Mouse (Mus musculus): ENCODE measurements around the gene Ube2j2. TPM values are rescaled to one million over a fixed set of nuclear protein-coding genes. Genes with fewer than 3 reads are reported as not detected.

The Ube2j2 gene
- total and polyA plus RNA-seq, 3 experiments: 121 to 172 TPM; not detected in 1

GRCm38 (mm10) chr4:155991908-155992230 lies 48.2 kb downstream of the Ube2j2 start:
- peaks cover 7 to 39% of the 10 kb centered on the region in 2 experiments for H3K4me1 ChIP-seq (ENCODE audit: control insufficient read depth in 1 of 2, insufficient read depth in 2 of 2, low read length in 2 of 2)
- TF ChIP-seq SIN3A (IDR thresholded peaks at IDR 0.05; ENCODE audit: low read length): no peak
- TF ChIP-seq MAZ (IDR thresholded peaks at IDR 0.05; ENCODE audit: low read depth, low read length): no peak
- TF ChIP-seq UBTF (IDR thresholded peaks at IDR 0.05; ENCODE audit: borderline replicate concordance, insufficient read depth, low read depth, low read length): no peak
- TF ChIP-seq ZMIZ1 (IDR thresholded peaks at IDR 0.05; ENCODE audit: low read depth, low read length): no peak
- TF ChIP-seq POLR2A (IDR thresholded peaks at IDR 0.05; ENCODE audit: control insufficient read depth in 1 of 2, insufficient read depth in 1 of 2, low read depth in 1 of 2, low read length in 2 of 2, poor library complexity in 1 of 2): no peak
- no peak for TF ChIP-seq MAX (IDR thresholded peaks at IDR 0.05; ENCODE audit: low read length)
- no peak for TF ChIP-seq TBP (IDR thresholded peaks at IDR 0.05; ENCODE audit: low read depth, low read length)

DNA sequence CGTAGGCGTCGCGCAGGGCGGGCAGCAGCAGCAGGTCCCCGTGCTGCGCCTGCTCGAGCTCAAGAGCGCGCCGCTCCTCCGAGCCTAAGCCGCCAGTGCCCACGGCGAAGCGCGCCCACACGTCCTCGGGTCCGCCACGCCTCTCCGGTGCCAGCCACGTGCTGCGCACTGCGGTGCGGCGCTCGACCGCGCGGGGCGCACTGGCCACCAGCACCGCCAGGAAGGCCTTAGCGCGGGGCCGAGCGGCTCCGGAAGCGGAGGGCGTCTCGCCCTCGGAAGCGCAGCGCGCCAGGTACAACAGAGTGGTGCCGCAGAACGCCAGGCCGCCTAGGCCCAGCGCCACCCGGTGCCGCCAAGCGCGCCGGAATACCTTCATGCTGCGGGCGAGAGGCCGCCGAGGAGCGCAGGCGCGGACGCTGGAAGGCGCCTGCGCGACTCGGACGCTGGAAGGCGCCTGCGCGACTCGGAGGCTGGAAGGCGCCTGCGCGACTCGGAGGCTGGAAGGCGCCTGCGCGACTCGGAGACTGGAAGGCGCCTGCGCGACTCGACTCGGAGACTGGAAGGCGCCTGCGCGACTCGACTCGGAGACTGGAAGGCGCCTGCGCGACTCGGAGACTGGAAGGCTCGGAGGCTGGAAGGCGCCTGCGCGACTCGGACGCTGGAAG lies 48.7 kb downstream of the Ube2j2 start, which contains the start of the genes B3galt6 and Sdf4:
Gene B3galt6, minus strand, starts transcription at position 409 of the 665 bp plus-strand sequence.
Gene Sdf4, plus strand, starts transcription at position 632 of the 665 bp plus-strand sequence.
- DNase-seq (ENCODE audit: low read depth, low spot score): peak; percentile 90
- TF ChIP-seq KAT2A (conservative IDR thresholded peaks at IDR 0.05; ENCODE audit: low read depth, low read length): no peak
- peak; percentile 33; the same call in 1 of the 2 replicates for TF ChIP-seq ZMIZ1 (IDR thresholded peaks at IDR 0.05; ENCODE audit: low read depth, low read length)
- TF ChIP-seq MAX (IDR thresholded peaks at IDR 0.05; ENCODE audit: low read length): peak; percentile 98
- peak; percentile 98 for TF ChIP-seq MXI1 (IDR thresholded peaks at IDR 0.05; ENCODE audit: low read depth, low read length)
- no peak for TF ChIP-seq POLR2AphosphoS2 (IDR thresholded peaks at IDR 0.05; ENCODE audit: low read length)
- TF ChIP-seq EP300 (IDR thresholded peaks at IDR 0.05; ENCODE audit: low read depth in 1 of 2, low read length in 2 of 2): no peak
- peak; percentile 97 for TF ChIP-seq MYC (IDR thresholded peaks at IDR 0.05; ENCODE audit: low read depth, low read length)
- TF ChIP-seq ELF1 (IDR thresholded peaks at IDR 0.05; ENCODE audit: low read depth, low read length): peak; percentile 12; the same call in 1 of the 2 replicates
- TF ChIP-seq ZKSCAN1 (IDR thresholded peaks at IDR 0.05; ENCODE audit: low read depth, low read length): no peak
- TF ChIP-seq TAL1 (IDR thresholded peaks at IDR 0.05; ENCODE audit: low read length): no peak
- TF ChIP-seq POLR2AphosphoS5 (IDR thresholded peaks at IDR 0.05; ENCODE audit: borderline replicate concordance, low read depth, low read length): 0 out of 2 replicates have a peak, but pooled peaks have one; percentile 35
- TF ChIP-seq ZNF384 (IDR thresholded peaks at IDR 0.05; ENCODE audit: low read depth, low read length): no peak
- TF ChIP-seq POLR2A (IDR thresholded peaks at IDR 0.05; ENCODE audit: control insufficient read depth in 1 of 2, insufficient read depth in 1 of 2, low read depth in 1 of 2, low read length in 2 of 2, poor library complexity in 1 of 2): peak; percentile 81 to 83
- no peak for TF ChIP-seq RAD21 (IDR thresholded peaks at IDR 0.05; ENCODE audit: low read depth, low read length)
- no peak; the same call in 1 of the 2 replicates for TF ChIP-seq ETS1 (IDR thresholded peaks at IDR 0.05; ENCODE audit: low read depth, low read length)
- no peak for TF ChIP-seq MAFK (IDR thresholded peaks at IDR 0.05; ENCODE audit: borderline replicate concordance, low read depth, low read length)
- TF ChIP-seq ZC3H11A (IDR thresholded peaks at IDR 0.05; ENCODE audit: low read depth, low read length): no peak
- TF ChIP-seq CHD2 (IDR thresholded peaks at IDR 0.05; ENCODE audit: low read length): no peak
- TF ChIP-seq CTCF (IDR thresholded peaks at IDR 0.05 in 2 of 3, conservative IDR thresholded peaks at IDR 0.05 in 1 of 3; ENCODE audit: control insufficient read depth in 1 of 3, insufficient read depth in 1 of 3, low read depth in 2 of 3, low read length in 3 of 3, poor library complexity in 1 of 3, severe bottlenecking in 1 of 3): peak in 2 of 3 experiments; percentile 45 to 66; a peak in 5 of 6 replicates
- TF ChIP-seq USF1 (IDR thresholded peaks at IDR 0.05; ENCODE audit: low read depth, low read length): peak; percentile 77
- TF ChIP-seq NELFE (IDR thresholded peaks at IDR 0.05; ENCODE audit: low read depth, low read length): peak; percentile 76
- TF ChIP-seq SIN3A (IDR thresholded peaks at IDR 0.05; ENCODE audit: low read length): peak; percentile 59
- TF ChIP-seq GABPA (IDR thresholded peaks at IDR 0.05; ENCODE audit: low read depth, low read length): no peak
- TF ChIP-seq TBP (IDR thresholded peaks at IDR 0.05; ENCODE audit: low read depth, low read length): no peak
- peak; percentile 62; the same call in 1 of the 2 replicates for TF ChIP-seq HCFC1 (IDR thresholded peaks at IDR 0.05; ENCODE audit: low read depth, low read length)
- peak; percentile 77 for TF ChIP-seq NRF1 (IDR thresholded peaks at IDR 0.05; ENCODE audit: insufficient read depth, low read depth, low read length, poor library complexity, severe bottlenecking)
- no peak for TF ChIP-seq MYB (IDR thresholded peaks at IDR 0.05; ENCODE audit: low read depth, low read length)
- TF ChIP-seq JUND (IDR thresholded peaks at IDR 0.05; ENCODE audit: low read depth, low read length): no peak
- H3K9ac ChIP-seq (ENCODE audit: control insufficient read depth, low read depth, low read length, poor library complexity, severe bottlenecking): peak within 1 kb of the TSS; percentile 99
- peaks cover 7 to 39% of the 10 kb centered on the region in 2 experiments for H3K4me1 ChIP-seq (ENCODE audit: control insufficient read depth in 1 of 2, insufficient read depth in 2 of 2, low read length in 2 of 2)
- H3K4me3 ChIP-seq (ENCODE audit: control insufficient read depth in 1 of 2, insufficient read depth in 1 of 2, low read depth in 2 of 2, low read length in 2 of 2): peak within 1 kb of the TSS; percentile 81 to 98
- no peaks in the 10 kb centered on the region for H3K27me3 ChIP-seq (ENCODE audit: control insufficient read depth in 1 of 2, insufficient read depth in 2 of 2, low read length in 2 of 2)
- peaks cover 7 to 38% of the 10 kb centered on the region in 2 experiments for H3K36me3 ChIP-seq (ENCODE audit: control insufficient read depth in 1 of 2, insufficient read depth in 2 of 2, low read length in 2 of 2)
- H3K79me2 ChIP-seq (ENCODE audit: control insufficient read depth, insufficient read depth, low read length, poor library complexity): peaks cover 51% of the 10 kb centered on the region
- peak within 1 kb of the TSS; percentile 97 for H3K27ac ChIP-seq (ENCODE audit: control insufficient read depth, low read depth, low read length)
- no peaks in the 10 kb centered on the region for H3K9me3 ChIP-seq (replicated peaks; ENCODE audit: insufficient read depth, low read length)

More at GRCm38 (mm10) chr4:155991908-155992230, 48.2 kb downstream of the Ube2j2 start:
- Histone ChIP-seq H3K36me3 (ENCODE audit: control insufficient read depth in 1 of 2, insufficient read depth in 2 of 2, low read length in 2 of 2) (peaks cover 2 to 38% of the 10 kb centered on the region in 2 experiments; a peak in 3 of 4 replicates), H3K27me3 (ENCODE audit: control insufficient read depth in 1 of 2, insufficient read depth in 2 of 2, low read length in 2 of 2) (no peaks in the 10 kb centered on the region), H3K79me2 (ENCODE audit: control insufficient read depth, insufficient read depth, low read length, poor library complexity) (peaks cover 50% of the 10 kb centered on the region), H3K9me3 (replicated peaks; ENCODE audit: insufficient read depth, low read length) (no peaks in the 10 kb centered on the region), H3K9ac (ENCODE audit: control insufficient read depth, low read depth, low read length, poor library complexity, severe bottlenecking) (peak overlapping the region; percentile 92), H3K27ac (ENCODE audit: control insufficient read depth, low read depth, low read length) (peak overlapping the region; percentile 86), H3K4me3 (ENCODE audit: control insufficient read depth in 1 of 2, insufficient read depth in 1 of 2, low read depth in 2 of 2, low read length in 2 of 2) (peak overlapping the region; percentile 64 to 72)
- DNase-seq (ENCODE audit: low read depth, low spot score): no peak

All from MEL (cell line).